Mouse (Mus musculus): ENCODE measurements around the gene Eif4a1. TPM values are rescaled to one million over a fixed set of nuclear protein-coding genes. Genes with fewer than 3 reads are reported as not detected.

Eif4a1 gene
- polyA plus RNA-seq, 1 experiment from 2014 or later = 203 TPM

DNA sequence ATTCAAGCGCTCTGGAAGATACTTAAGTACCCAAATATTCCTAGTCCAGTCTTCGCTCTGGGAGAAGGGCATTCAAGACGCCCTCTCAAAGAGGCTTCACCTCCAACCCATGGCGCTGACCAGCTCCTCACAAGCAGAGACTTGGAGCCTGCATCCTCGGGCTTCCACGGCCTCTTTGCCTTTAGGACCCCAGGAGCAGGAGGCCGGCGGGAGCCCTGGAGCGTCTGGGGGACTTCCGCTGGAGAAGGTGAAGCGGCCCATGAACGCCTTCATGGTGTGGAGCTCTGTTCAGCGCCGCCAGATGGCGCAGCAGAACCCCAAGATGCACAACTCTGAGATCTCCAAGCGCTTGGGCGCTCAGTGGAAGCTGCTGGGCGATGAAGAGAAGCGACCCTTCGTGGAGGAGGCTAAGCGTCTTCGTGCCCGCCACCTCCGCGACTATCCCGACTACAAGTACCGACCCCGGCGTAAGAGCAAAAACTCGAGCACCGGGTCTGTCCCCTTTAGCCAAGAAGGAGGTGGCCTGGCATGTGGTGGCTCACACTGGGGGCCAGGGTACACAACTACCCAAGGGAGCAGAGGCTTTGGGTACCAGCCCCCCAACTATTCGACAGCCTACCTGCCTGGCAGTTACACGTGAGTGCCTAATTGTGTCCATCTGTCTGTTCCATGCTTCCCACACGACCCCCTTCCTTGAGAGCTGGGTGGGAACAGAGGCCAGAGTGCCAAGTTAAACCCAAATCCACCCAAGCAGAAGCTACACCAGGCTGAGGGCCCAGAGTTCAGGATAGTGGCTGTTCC is 16.8 kb downstream of the Eif4a1 start, which contains the start of gene Sox15:
Gene Sox15 (plus strand): TSS at position 51 of the 801 bp plus-strand sequence.
- Histone ChIP-seq H3K36me3 (replicated peaks; ENCODE audit: insufficient read depth, low read length) (peaks cover 56% of the 10 kb centered on the region), H3K9ac (replicated peaks) (no peak within 1 kb of the TSS), H3K4me3 (ENCODE audit: low read depth, low read length) (no peak within 1 kb of the TSS), H3K4me2 (ENCODE audit: low read depth, low read length) (0 out of 2 replicates have a peak within 1 kb of the TSS, but pooled peaks have one; percentile 9), H3K9me3 (ENCODE audit: low read length) (no peaks in the 10 kb centered on the region), H3K27me3 (ENCODE audit: insufficient read depth, low read length) (no peaks in the 10 kb centered on the region), H3K4me1 (ENCODE audit: insufficient read depth) (peaks cover 5% of the 10 kb centered on the region), H3K27ac (ENCODE audit: low read depth) (peak within 1 kb of the TSS; percentile 49)
- DNase-seq (peak; percentile 71), ATAC-seq (peak; percentile 60)
- TF ChIP-seq EP300 (IDR thresholded peaks at IDR 0.05; ENCODE audit: low read depth) (no peak), CTCF (IDR thresholded peaks at IDR 0.05; ENCODE audit: low read depth) (peak; percentile 81)
- WGBS (ENCODE audit: insufficient replicate concordance) = 36% methylated on average over 34 of the region's 34 CpGs

DNA sequence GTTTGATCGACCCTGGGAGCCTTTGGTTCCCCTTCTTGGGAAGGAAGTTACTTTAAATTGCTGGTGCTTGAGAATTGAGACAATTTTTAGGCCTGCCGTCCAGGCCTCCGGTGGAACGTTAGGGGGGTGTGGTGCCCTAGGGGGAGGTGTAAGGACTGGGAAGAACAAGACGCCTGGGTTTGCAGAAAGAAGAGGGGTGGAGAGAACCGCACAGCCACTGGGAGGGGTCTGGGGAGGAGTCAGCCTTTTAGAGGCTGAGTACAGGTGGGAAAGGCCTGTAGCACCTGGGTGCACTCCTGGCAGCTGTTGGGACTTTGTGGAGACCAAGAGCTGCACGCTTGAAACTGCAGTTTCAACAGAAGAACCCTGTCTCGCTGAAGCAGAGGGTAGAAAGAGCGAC is 17.5 kb downstream of the Eif4a1 start:
- Histone ChIP-seq H3K9me3 (ENCODE audit: low read length) (no peaks in the 10 kb centered on the region), H3K4me2 (ENCODE audit: low read depth, low read length) (0 out of 2 replicates have a peak overlapping the region, but pooled peaks have one; percentile 9), H3K4me3 (ENCODE audit: low read depth, low read length) (no peak overlapping the region), H3K4me1 (ENCODE audit: insufficient read depth) (peaks cover 5% of the 10 kb centered on the region), H3K27ac (ENCODE audit: low read depth) (peak overlapping the region; percentile 49), H3K27me3 (ENCODE audit: insufficient read depth, low read length) (no peaks in the 10 kb centered on the region), H3K36me3 (replicated peaks; ENCODE audit: insufficient read depth, low read length) (peaks cover 61% of the 10 kb centered on the region), H3K9ac (replicated peaks) (no peak overlapping the region)
- no peak for TF ChIP-seq CTCF (IDR thresholded peaks at IDR 0.05; ENCODE audit: low read depth)
- TF ChIP-seq EP300 (IDR thresholded peaks at IDR 0.05; ENCODE audit: low read depth) = no peak
- ATAC-seq = no peak
- no peak for DNase-seq
- WGBS (ENCODE audit: insufficient replicate concordance) = 36% methylated on average over 9 of the region's 9 CpGs

DNA sequence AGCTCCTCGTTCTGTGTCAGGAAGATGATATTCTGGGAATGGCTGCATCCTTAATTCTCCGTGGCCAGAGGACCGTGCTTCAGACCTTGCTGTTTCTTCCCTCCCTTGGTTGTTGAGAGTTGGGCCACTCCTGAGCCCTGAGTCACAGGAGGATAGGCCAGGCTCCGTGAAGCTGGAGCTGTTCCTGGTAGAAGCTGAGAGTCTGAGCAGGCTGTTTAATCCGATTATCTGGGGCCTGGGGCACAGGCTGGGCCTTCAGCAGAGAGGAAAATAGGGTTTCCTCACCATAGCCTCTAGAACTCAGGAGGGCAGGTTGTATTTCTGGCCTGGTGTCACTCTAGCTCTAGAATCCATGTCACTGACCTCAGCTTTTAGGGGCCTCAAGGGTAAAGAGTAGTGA is 18.8 kb downstream of the Eif4a1 start:
- WGBS (ENCODE audit: insufficient replicate concordance) = 70% methylated on average over 5 of the region's 5 CpGs

DNA sequence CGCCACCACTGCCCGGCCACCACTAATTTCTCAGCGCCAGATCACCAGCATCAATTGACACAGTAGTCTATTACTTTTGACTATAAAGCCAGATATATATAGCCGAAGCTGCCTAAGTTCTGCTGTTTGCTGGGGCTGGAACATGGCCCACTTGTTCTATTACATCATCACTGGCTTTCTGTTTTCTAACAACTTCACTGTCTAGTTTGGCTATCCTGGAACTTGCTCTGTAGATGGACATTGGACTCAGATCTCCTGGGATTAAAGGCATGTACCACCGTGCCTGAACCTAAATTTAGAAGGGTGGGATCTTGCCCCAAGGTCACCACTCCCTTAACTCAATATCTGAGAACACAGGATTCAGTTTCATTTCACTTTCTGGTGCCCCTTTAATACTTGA is 26.4 kb downstream of the Eif4a1 start:
- H3K9ac ChIP-seq (replicated peaks) = no peak overlapping the region
- H3K4me3 ChIP-seq (ENCODE audit: low read depth, low read length) = no peak overlapping the region
- no peak for DNase-seq
- no peak overlapping the region for H3K4me2 ChIP-seq (ENCODE audit: low read depth, low read length)
- H3K36me3 ChIP-seq (replicated peaks; ENCODE audit: insufficient read depth, low read length) = peaks cover 78% of the 10 kb centered on the region
- peak; percentile 70 for ATAC-seq
- peak overlapping the region; percentile 44; the same call in 1 of the 2 replicates for H3K27ac ChIP-seq (ENCODE audit: low read depth)
- TF ChIP-seq EP300 (IDR thresholded peaks at IDR 0.05; ENCODE audit: low read depth) (no peak), CTCF (IDR thresholded peaks at IDR 0.05; ENCODE audit: low read depth) (no peak)
- H3K27me3 ChIP-seq (ENCODE audit: insufficient read depth, low read length) = no peaks in the 10 kb centered on the region
- H3K4me1 ChIP-seq (ENCODE audit: insufficient read depth) = no peaks in the 10 kb centered on the region
- 75% methylated on average over 5 of the region's 5 CpGs for WGBS (ENCODE audit: insufficient replicate concordance)
- H3K9me3 ChIP-seq (ENCODE audit: low read length) = no peaks in the 10 kb centered on the region

More for the DNA sequence above, 18.8 kb downstream of the Eif4a1 start:
- Histone ChIP-seq H3K9me3 (ENCODE audit: low read length) (no peaks in the 10 kb centered on the region), H3K9ac (replicated peaks) (no peak overlapping the region), H3K36me3 (replicated peaks; ENCODE audit: insufficient read depth, low read length) (peaks cover 67% of the 10 kb centered on the region), H3K27me3 (ENCODE audit: insufficient read depth, low read length) (no peaks in the 10 kb centered on the region), H3K4me3 (ENCODE audit: low read depth, low read length) (no peak overlapping the region), H3K27ac (ENCODE audit: low read depth) (no peak overlapping the region), H3K4me2 (ENCODE audit: low read depth, low read length) (no peak overlapping the region), H3K4me1 (ENCODE audit: insufficient read depth) (peaks cover 5% of the 10 kb centered on the region)
- TF ChIP-seq CTCF (IDR thresholded peaks at IDR 0.05; ENCODE audit: low read depth) = no peak
- TF ChIP-seq EP300 (IDR thresholded peaks at IDR 0.05; ENCODE audit: low read depth) = no peak
- DNase-seq (no peak), ATAC-seq (no peak)

DNA sequence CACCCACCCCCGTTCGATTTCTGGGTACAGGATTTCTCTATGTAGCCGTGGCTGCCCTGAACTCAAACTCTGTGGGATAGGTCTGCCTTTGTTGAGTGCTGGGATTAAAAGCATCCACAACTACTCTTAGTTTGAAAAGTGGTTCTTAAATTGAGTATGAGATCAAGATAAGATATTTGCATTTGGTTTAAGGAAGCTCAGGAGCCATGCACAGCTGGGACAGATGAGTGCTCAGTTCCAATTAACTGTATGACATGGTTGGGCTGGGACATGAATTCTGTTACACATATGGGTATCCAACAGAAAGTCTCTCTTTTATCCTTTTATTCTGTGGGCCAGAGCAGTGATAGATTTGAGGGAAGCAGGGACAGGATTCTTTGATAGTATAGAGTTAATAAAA is 36.8 kb downstream of the Eif4a1 start:
- TF ChIP-seq CTCF (IDR thresholded peaks at IDR 0.05; ENCODE audit: low read depth) = no peak
- no peak overlapping the region for H3K9ac ChIP-seq (replicated peaks)
- H3K27me3 ChIP-seq (ENCODE audit: insufficient read depth, low read length) = no peaks in the 10 kb centered on the region
- no peaks in the 10 kb centered on the region for H3K9me3 ChIP-seq (ENCODE audit: low read length)
- 0 out of 2 replicates have a peak overlapping the region, but pooled peaks have one; percentile 13 for H3K4me2 ChIP-seq (ENCODE audit: low read depth, low read length)
- WGBS (ENCODE audit: insufficient replicate concordance) = 82% methylated on average over 3 of the region's 3 CpGs
- H3K4me1 ChIP-seq (ENCODE audit: insufficient read depth) = peaks cover 22% of the 10 kb centered on the region
- ATAC-seq (no peak), DNase-seq (no peak)
- no peak overlapping the region for H3K27ac ChIP-seq (ENCODE audit: low read depth)
- peaks cover 15% of the 10 kb centered on the region for H3K36me3 ChIP-seq (replicated peaks; ENCODE audit: insufficient read depth, low read length)
- H3K4me3 ChIP-seq (ENCODE audit: low read depth, low read length) = no peak overlapping the region

DNA sequence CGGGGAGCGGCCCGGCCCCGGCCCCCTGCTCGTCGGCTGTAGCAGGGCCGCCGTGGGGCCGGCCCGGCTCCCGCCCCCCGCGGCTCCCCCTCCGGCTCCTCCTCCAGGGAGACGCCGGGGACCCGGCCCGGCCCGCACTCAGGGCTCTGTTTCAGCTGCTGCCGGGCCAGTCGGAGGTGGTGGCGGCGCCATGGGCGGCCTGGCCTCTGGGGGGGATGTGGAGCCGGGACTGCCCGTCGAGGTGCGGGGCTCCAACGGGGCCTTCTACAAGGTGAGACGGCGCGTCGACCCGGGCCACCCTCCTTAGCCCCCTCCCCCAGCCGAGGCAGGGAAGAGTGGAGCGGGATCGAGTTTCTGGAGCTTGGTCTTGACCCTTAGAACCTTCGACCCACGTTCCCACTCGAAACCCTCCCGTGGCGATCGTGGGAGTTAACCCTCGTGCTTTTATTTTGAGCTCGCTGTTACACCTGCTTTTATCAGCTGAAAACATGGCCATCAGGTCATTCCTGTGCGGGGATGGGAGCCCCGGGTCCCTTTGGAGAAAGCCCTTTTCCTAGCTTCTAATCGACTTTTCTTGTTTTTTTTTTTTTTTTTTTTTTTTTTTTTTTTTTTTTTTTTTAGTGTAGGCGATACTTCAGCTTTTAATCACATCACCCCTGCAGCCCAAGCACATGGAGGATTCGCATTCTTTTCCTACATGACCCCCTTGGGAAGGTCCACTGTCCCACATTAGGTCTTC is 38.9 kb downstream of the Eif4a1 start:
- H3K4me1 ChIP-seq (ENCODE audit: insufficient read depth) = peaks cover 22% of the 10 kb centered on the region
- TF ChIP-seq CTCF (IDR thresholded peaks at IDR 0.05; ENCODE audit: low read depth) (no peak), EP300 (IDR thresholded peaks at IDR 0.05; ENCODE audit: low read depth) (no peak)
- peak overlapping the region; percentile 96 for H3K9ac ChIP-seq (replicated peaks)
- peak overlapping the region; percentile 97 for H3K27ac ChIP-seq (ENCODE audit: low read depth)
- peak overlapping the region; percentile 88 for H3K4me2 ChIP-seq (ENCODE audit: low read depth, low read length)
- ATAC-seq (peak; percentile 56), DNase-seq (no peak)
- peaks cover 4% of the 10 kb centered on the region; the same call in 1 of the 2 replicates for H3K36me3 ChIP-seq (replicated peaks; ENCODE audit: insufficient read depth, low read length)
- WGBS (ENCODE audit: insufficient replicate concordance) = under 1% methylated on average over 40 of the region's 50 CpGs
- H3K9me3 ChIP-seq (ENCODE audit: low read length) = no peaks in the 10 kb centered on the region
- H3K27me3 ChIP-seq (ENCODE audit: insufficient read depth, low read length) = no peaks in the 10 kb centered on the region
- peak overlapping the region; percentile 87 for H3K4me3 ChIP-seq (ENCODE audit: low read depth, low read length)
